Mouse (Mus musculus) testis, adult 2 months (tissue): ENCODE data around the gene Maml1.

Experiments
- CTCF ChIP-seq: fragments of 200-500 bp; IDR thresholded peaks from 2 replicates; pipeline ENCODE4 v1.5.1; 2012; ENCODE audit warnings: low read depth, mild to moderate bottlenecking, inconsistent platforms, low read length, moderate library complexity; ENCODE audit not compliant: control insufficient read depth, insufficient read depth, insufficient replicate concordance
- POLR2A ChIP-seq: fragments of 200-500 bp; IDR thresholded peaks from 2 replicates; pipeline ENCODE4 v1.6.1; 2012; ENCODE audit warnings: low read depth, mild to moderate bottlenecking, inconsistent platforms, low read length, moderate library complexity; ENCODE audit not compliant: control insufficient read depth

DNA sequence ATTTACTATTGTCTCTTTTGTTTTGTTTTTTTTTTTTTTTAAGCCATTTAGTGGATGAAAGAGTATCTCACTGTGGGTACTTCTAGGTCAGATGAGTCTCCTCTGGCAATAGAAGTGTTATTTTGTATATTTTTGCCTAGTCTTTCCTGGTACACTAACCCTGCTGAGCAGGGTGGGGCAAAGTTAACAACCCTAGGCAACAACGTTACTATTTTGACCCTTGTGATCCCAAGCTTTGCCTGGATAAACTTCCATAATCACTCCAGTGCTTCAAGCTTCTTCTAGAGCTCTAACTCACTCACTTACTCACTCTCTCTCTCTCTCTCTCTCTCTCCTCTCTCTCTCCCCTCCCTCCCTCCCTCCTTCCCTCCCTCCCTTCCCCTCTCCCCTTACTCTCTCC is 44.0 kb upstream of the Maml1 start:
- TF ChIP-seq CTCF: no peak
- TF ChIP-seq POLR2A: no peak
